In the genomic region with DNA sequence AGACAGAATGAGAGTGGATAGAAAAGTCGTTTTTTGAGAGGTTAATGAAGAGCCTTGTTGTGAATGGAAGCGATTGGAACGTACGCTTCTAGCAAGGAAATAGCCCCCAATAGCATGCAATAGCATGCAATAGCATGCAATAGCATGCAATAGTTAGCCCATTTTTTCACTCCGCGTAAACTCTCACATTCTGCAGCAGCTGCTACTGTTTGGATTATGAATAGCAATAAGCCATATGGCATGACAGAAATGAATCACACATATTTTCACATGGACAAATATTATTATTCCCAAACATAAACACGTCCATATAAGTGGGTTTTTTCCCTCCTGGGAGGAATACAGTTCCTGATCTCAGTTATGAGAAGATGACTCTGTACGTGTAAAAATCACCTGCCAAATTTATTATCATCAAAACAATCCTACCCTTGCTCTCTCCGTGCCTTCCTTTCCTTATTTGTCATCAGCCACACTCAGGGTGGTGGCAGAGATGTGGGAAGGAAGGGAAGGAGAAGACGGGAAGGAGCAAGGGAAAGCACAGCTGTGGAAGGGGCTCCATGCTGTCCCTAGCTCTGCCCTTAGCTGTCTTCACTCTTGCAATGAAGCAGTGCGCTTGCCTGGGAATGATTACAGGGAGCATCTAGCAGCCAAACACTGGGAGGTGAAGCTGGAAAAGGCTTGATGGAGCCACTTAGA, we compare ENCODE assay signal across 18 mouse cellular contexts.
DNase-seq lines count a peak whose midpoint lies in the region; ATAC-seq and TF ChIP-seq lines count a peak whose summit lies in the region.
"Had no signal": no experiment of that assay in that cellular context is flagged by ENCODE, and none has a peak within 500 bp of the region (broad histone marks: within the 10 kb centered on the region; RNA-seq: fewer than 3 reads in every experiment).

No protein-coding gene starts in this region.

- intact Hi-C loops in left cerebral cortex, postnatal 25 days (cut with DNase I): loop anchor here (10.0 kb wide), 1 partner anchor 740 kb away; no protein-coding TSS in a partner anchor
- intact Hi-C loops in left cerebral cortex, postnatal 4 days (cut with DNase I): no loop called here

- DNase-seq in frontal cortex, postnatal 14 days (ENCODE audit: low spot score in 2 of 2): no peak
- peak; percentile 15 to 43 for DNase-seq in left cerebral cortex, postnatal 25 days (ENCODE audit: low spot score in 2 of 2)
- DNase-seq in left cerebral cortex, postnatal 4 days: no peak
- DNase-seq in brain, embryonic 18.5 days (ENCODE audit: low read depth, low spot score): peak; percentile 30
- DNase-seq in liver: no peak
- DNase-seq in cerebellum, postnatal 36 days: no peak
- DNase-seq: adrenal gland, postnatal 36 days; cerebellum, adult 11 months; cerebellum, postnatal 25 days; gastrocnemius, postnatal 14 days; kidney, postnatal 25 days; liver, postnatal 0 days; thymus, adult 2 months had no signal

- peak; percentile 63 for ATAC-seq in frontal cortex, adult (ENCODE audit: low TSS enrichment)
- ATAC-seq: inflammation-experienced regulatory T-cells, adult 6 months; liver, postnatal 0 days; midbrain, embryonic 15.5 days had no signal

- no peak overlapping the region for H3K4me3 ChIP-seq in myocyte
- H3K4me3 ChIP-seq: embryonic facial prominence, embryonic 12.5 days; midbrain, embryonic 15.5 days had no signal

- no peak for TF ChIP-seq POLR2A in myocyte (IDR thresholded peaks at IDR 0.05; ENCODE audit: insufficient read length, low read depth)

- H3K79me2 ChIP-seq in myocyte (ENCODE audit: control insufficient read depth, insufficient read depth): no peaks in the 10 kb centered on the region

- H3K4me2 ChIP-seq in myocyte (ENCODE audit: low read depth): no peak overlapping the region
- H3K4me2 ChIP-seq: embryonic facial prominence, embryonic 12.5 days; midbrain, embryonic 15.5 days had no signal

- H3ac ChIP-seq in myocyte (ENCODE audit: control insufficient read depth, insufficient read length): no peak overlapping the region

- H3K27me3 ChIP-seq in myocyte (ENCODE audit: control insufficient read depth, insufficient read depth, insufficient read length): no peaks in the 10 kb centered on the region
- H3K27me3 ChIP-seq: embryonic facial prominence, embryonic 12.5 days; midbrain, embryonic 15.5 days had no signal

- no peaks in the 10 kb centered on the region for H3K36me3 ChIP-seq in myocyte (ENCODE audit: control insufficient read depth, insufficient read depth)
- H3K36me3 ChIP-seq: embryonic facial prominence, embryonic 12.5 days; midbrain, embryonic 15.5 days had no signal

TF ChIP-seq in myocyte, 11 proteins besides CTCF, POLR2A, EP300 and RAD21:
- no peak for TF ChIP-seq TCF12 (IDR thresholded peaks at IDR 0.05; ENCODE audit: insufficient read depth, poor library complexity, severe bottlenecking)
- peak in 1 of 3 experiments; percentile 33 for TF ChIP-seq MYOG (IDR thresholded peaks at IDR 0.05; ENCODE audit: control insufficient read depth in 1 of 3, insufficient read depth in 1 of 3, insufficient read length in 2 of 3, low read depth in 2 of 3)
- TF ChIP-seq CEBPB (IDR thresholded peaks at IDR 0.05; ENCODE audit: insufficient read depth, poor library complexity, severe bottlenecking): peak; percentile 65
- TF ChIP-seq USF1 (IDR thresholded peaks at IDR 0.05; ENCODE audit: low read depth): no peak
- TF ChIP-seq TCF3 (IDR thresholded peaks at IDR 0.05; ENCODE audit: insufficient read length, low read depth): no peak
- no peak for TF ChIP-seq POLR2AphosphoS2 (IDR thresholded peaks at IDR 0.05; ENCODE audit: insufficient read length, low read depth)

Comparison
In these comparisons a context has a peak if more than half of its experiments do, and no peak if none do; other contexts are left out.
1. DNase-seq: peak in left cerebral cortex, postnatal 25 days (2 of 2) and brain, embryonic 18.5 days (single experiment); none in frontal cortex, postnatal 14 days (0 of 2), left cerebral cortex, postnatal 4 days (single experiment), liver (single experiment) and cerebellum, postnatal 36 days (0 of 2).